Mouse (Mus musculus) neural tube, embryonic 12.5 days (tissue): ENCODE measurements around the gene Robo2. TPM values are rescaled to one million over a fixed set of nuclear protein-coding genes. Genes with fewer than 3 reads are reported as not detected.

Source experiments
- ATAC-seq: fragments of 200-750 bp; cut with Nextera tagmentation; 2 replicates; pipeline ENCODE4 v1.8.0; 2017; ENCODE audit warnings: low read depth, mild to moderate bottlenecking, moderate TSS enrichment, moderate library complexity; ENCODE audit not compliant: low FRiP score
- H3K27ac ChIP-seq: fragments of 300-500 bp; sonication (generic); 2 replicates; pipeline ENCODE4 v1.5.1; 2016
- H3K27me3 ChIP-seq: fragments of 300-500 bp; sonication (generic); replicated peaks from 2 replicates; pipeline ENCODE4 v1.6.1; 2016; ENCODE audit warnings: mild to moderate bottlenecking
- H3K36me3 ChIP-seq: fragments of 300-500 bp; sonication (generic); 2 replicates; pipeline ENCODE4 v1.6.1; 2016; ENCODE audit warnings: mild to moderate bottlenecking
- H3K4me1 ChIP-seq: fragments of 300-500 bp; sonication (generic); 2 replicates; pipeline ENCODE4 v1.6.1; 2016
- H3K4me2 ChIP-seq: fragments of 300-500 bp; sonication (generic); replicated peaks from 2 replicates; pipeline ENCODE4 v1.6.1; 2016; ENCODE audit warnings: mild to moderate bottlenecking
- H3K4me3 ChIP-seq: fragments of 300-500 bp; sonication (generic); 2 replicates; pipeline ENCODE4 v1.5.1; 2016
- H3K9ac ChIP-seq: fragments of 300-500 bp; sonication (generic); 2 replicates; pipeline ENCODE4 v1.6.1; 2016; ENCODE audit warnings: mild to moderate bottlenecking
- H3K9me3 ChIP-seq: fragments of 300-500 bp; sonication (generic); 2 replicates; pipeline ENCODE4 v1.6.1; 2016; ENCODE audit warnings: mild to moderate bottlenecking
- WGBS: fragments of 180-500 bp; shearing (Covaris S2); methylation state at CpG from one replicate; pipeline ENCODE4 v1.1.7; 2016; 5-methylcytosine and 5-hydroxymethylcytosine counted together
- polyA plus RNA-seq: library from polyadenylated mRNA; unstranded; fragments of >200 nt; fragmentation: Nextera tagmentation; extraction: Ambion mirVana; gene quantifications from 2 replicates; pipeline ENCODE4 v1.2.1, GENCODE M21; 2016

Gene Robo2
- polyA plus RNA-seq, 1 experiment from 2014 or later, result 64.0 TPM

DNA sequence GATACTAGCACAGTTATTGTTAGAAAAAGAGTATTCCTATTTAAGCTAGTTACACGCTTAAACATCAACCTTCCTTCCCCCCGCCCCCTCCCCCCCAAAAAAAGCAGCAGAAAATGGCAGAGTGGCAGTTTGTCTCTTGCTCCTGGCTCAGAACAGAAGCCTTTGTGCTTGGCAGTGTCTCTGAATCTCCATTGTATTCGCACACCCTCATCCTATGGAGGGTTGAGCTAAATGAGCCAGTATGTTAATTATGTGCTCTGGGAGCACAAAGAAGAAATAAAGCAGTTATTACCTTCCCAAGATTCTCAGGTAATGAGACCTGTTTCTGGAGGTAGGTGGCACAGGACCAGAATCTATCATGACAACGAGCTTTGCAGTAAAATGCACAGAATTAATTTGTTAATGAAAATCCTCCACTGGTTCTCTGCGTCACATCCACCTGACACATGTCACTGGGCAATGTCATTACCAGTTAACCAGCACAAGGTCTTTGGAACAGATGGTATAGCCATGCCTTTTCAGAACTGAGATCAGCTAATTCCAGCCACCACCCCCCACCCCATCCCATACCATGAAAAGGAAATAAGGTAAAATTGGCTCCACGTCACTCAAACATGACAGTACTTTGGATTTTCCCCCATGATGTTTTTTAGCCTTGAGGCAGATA is 177.1 kb downstream of the Robo2 start:
- H3K27ac ChIP-seq, result no peak overlapping the region
- H3K4me3 ChIP-seq, result no peak overlapping the region
- H3K9me3 ChIP-seq, result no peaks in the 10 kb centered on the region
- WGBS, result 61% methylated on average over 6 of the region's 6 CpGs
- 0 out of 2 replicates have a peak, but pooled peaks have one; percentile 50 for ATAC-seq
- no peak overlapping the region for H3K4me2 ChIP-seq
- peaks cover 3% of the 10 kb centered on the region; the same call in 1 of the 2 replicates for H3K4me1 ChIP-seq
- H3K9ac ChIP-seq, result no peak overlapping the region
- no peaks in the 10 kb centered on the region for H3K27me3 ChIP-seq
- H3K36me3 ChIP-seq, result no peaks in the 10 kb centered on the region

DNA sequence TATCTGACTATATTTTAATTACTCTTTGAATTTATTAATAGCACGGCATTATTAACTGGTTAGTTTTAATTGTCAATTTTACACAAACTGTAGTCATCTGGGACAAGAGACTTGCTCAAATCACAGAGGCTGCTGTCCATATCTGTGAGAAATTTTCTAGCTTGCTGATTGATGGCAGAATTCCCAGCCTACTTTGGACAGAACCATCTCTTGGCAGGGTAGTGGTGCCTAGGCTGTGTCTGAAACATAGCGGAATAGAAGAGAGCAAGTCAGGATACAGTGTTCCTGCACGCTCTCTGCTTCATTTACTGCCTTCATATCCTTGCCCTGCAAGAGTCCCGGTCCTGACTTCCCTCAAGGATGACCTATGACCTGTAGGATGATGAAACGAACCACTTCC is 178.0 kb downstream of the Robo2 start:
- Histone ChIP-seq H3K4me1 (peaks cover 3% of the 10 kb centered on the region; the same call in 1 of the 2 replicates), H3K36me3 (no peaks in the 10 kb centered on the region), H3K4me2 (no peak overlapping the region), H3K27me3 (no peaks in the 10 kb centered on the region), H3K9ac (no peak overlapping the region), H3K9me3 (no peaks in the 10 kb centered on the region), H3K4me3 (no peak overlapping the region), H3K27ac (no peak overlapping the region)
- ATAC-seq, result no peak
- WGBS, result 73% methylated on average over 5 of the region's 5 CpGs

DNA sequence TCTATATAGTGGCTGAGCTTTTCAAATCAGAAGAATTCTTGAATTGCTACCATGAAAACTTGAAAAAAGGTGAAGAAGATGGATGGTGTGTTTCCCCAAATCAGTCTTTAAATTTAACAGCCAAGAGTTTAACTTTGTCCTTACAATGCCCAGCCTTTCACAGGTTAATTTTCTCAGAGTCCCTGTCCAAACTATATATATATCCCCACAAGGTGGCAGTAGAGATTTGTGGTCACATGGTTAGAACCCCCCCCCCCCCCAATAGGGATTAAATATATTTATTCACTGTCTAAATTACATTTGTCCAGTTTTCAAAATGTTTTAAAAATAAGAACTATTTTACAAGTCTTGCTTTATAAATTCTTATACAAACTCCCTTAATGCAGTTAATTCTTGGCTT is 184.3 kb downstream of the Robo2 start:
- Histone ChIP-seq H3K9me3 (no peaks in the 10 kb centered on the region), H3K4me2 (no peak overlapping the region), H3K4me1 (no peaks in the 10 kb centered on the region), H3K27me3 (no peaks in the 10 kb centered on the region), H3K27ac (no peak overlapping the region), H3K9ac (no peak overlapping the region), H3K36me3 (no peaks in the 10 kb centered on the region), H3K4me3 (no peak overlapping the region)
- no peak for ATAC-seq

DNA sequence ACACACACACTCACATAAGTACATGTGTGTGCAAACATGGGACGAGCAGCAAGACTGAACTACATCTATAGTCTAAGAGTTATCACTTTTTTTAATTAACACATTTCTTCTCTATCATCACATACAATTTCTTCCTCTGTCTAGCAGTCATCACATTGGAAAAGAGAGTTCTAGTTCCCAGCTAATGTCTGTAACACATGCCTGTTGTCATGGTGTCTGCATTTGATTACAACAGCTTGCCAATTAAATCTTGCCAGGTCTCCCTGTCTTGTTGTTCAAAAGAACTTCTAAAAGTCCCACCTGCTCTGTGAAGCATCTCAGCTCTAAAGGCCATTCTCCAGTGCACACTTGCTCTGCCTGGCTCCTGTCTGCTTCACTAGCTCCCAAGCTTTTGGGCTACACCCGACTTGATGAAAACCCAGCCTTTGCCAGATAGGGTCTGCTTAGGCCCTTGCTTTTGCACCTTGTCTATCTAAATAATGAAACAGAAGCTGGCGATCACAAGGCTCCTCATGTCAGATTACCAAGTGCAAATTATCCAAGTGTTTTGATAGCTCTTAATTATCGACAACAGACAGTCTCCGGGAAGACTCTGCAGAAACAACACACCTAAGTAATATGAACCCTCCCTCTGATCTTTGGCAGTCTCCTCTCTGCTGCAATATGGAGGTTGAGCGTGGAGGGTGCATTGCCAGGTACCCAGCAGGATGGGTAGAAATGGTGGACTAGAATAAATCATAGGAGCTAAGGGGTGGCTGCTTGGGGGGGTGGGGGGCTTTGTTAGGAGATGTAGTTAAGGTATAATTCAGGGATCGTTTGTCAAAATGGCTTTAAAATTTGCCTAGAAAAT is 186.0 kb downstream of the Robo2 start:
- Histone ChIP-seq H3K9me3 (no peaks in the 10 kb centered on the region), H3K4me2 (no peak overlapping the region), H3K27ac (no peak overlapping the region), H3K4me1 (no peaks in the 10 kb centered on the region), H3K27me3 (no peaks in the 10 kb centered on the region), H3K9ac (no peak overlapping the region), H3K4me3 (no peak overlapping the region), H3K36me3 (no peaks in the 10 kb centered on the region)
- ATAC-seq, result no peak
- 82% methylated on average over 7 of the region's 7 CpGs for WGBS

DNA sequence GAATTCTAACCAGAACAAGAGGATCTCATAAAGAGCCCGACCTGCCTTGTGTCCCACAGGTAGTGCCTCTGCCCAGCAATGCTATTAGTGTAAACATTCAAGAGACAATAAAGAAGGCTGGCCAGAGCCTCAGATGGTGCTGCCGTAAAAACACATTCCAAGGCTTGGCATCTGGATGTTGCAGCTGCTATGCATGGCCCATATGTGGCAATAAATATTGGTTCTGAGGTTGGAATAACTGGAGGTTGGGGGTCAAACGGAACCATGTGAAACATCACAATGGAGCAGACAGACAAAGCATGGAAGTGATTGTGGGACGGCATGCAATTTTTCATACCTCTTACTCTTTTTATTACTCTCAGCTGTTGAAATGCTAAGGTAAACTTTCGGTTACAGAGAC is 189.1 kb downstream of the Robo2 start:
- Histone ChIP-seq H3K9me3 (no peaks in the 10 kb centered on the region), H3K27ac (no peak overlapping the region), H3K4me3 (no peak overlapping the region), H3K27me3 (no peaks in the 10 kb centered on the region), H3K9ac (no peak overlapping the region), H3K4me1 (no peaks in the 10 kb centered on the region), H3K4me2 (no peak overlapping the region), H3K36me3 (no peaks in the 10 kb centered on the region)
- ATAC-seq, result no peak
- WGBS, result 42% methylated on average over 5 of the region's 5 CpGs

DNA sequence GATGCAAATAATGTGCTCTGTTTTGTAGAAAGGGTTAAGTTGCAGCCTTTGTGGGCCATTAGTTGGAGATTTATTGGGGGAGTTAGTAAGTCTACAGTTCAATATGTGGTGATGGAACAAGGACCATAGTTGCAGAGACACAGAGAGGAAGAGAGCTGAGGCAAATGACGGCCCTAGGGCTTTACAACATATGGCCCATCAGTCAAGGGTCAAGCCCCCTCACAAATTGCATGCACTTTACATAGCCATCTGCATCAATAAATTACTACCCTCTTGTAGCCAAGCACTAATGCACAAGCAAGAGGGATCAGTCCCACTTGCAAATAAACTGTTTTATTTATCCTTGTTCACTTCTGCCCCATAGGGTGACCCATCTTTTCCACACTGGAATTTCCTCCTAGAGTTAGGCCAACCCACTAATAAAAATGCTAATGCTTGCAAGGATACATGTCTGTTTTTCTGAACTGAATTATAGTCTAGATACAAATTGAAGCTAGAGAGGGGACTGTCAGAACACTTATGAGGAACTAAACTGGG is 194.7 kb downstream of the Robo2 start:
- H3K36me3 ChIP-seq, result no peaks in the 10 kb centered on the region
- H3K4me1 ChIP-seq, result no peaks in the 10 kb centered on the region
- no peaks in the 10 kb centered on the region for H3K27me3 ChIP-seq
- H3K27ac ChIP-seq, result no peak overlapping the region
- ATAC-seq, result peak; percentile 71; the same call in 1 of the 2 replicates
- WGBS, result 17% methylated on average over 1 of the region's 1 CpGs
- H3K9ac ChIP-seq, result no peak overlapping the region
- H3K4me3 ChIP-seq, result no peak overlapping the region
- H3K4me2 ChIP-seq, result no peak overlapping the region
- H3K9me3 ChIP-seq, result no peaks in the 10 kb centered on the region

DNA sequence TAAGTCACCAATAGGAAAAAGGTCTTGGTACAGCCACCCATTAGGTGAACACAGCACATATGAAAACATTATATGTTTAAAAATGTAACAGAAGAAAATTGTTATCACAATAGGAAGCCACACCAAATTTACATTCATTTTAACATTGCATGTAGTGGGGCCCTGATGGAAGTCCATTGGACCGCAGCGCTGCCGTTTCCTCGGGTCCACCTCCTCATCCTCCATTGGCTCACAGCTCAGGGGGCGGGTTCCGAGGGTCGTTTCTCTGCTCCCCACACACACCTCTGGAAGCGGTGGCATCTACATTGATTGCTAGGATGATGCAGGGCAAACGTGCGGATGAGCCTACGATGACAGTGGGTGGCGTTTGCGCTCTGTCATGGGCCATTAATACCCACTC is 195.8 kb downstream of the Robo2 start:
- Histone ChIP-seq H3K4me1 (no peaks in the 10 kb centered on the region), H3K4me3 (no peak overlapping the region), H3K36me3 (no peaks in the 10 kb centered on the region), H3K27ac (no peak overlapping the region), H3K9ac (no peak overlapping the region), H3K27me3 (no peaks in the 10 kb centered on the region), H3K4me2 (no peak overlapping the region), H3K9me3 (no peaks in the 10 kb centered on the region)
- ATAC-seq, result no peak
- 88% methylated on average over 13 of the region's 13 CpGs for WGBS

DNA sequence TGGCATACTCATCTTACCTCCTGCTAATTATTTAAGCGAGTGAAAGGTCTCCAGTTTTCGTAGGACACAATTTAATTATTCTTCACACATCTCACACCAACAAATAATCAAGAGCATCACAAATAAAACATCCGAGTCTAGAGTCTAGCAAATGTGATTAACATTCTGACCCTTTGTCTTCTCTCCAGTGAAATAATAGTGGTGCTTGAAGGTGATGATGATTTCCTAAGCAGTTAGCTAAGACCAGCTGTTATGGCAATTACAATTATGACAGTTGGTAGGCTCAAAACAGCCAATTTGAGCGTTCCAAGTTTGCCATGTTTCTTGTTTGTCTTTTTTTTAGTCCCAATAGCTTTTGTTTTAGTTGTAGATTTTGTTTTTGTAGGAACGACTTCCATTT is 210.9 kb downstream of the Robo2 start:
- 78% methylated on average over 5 of the region's 5 CpGs for WGBS
- H3K36me3 ChIP-seq, result no peaks in the 10 kb centered on the region

DNA sequence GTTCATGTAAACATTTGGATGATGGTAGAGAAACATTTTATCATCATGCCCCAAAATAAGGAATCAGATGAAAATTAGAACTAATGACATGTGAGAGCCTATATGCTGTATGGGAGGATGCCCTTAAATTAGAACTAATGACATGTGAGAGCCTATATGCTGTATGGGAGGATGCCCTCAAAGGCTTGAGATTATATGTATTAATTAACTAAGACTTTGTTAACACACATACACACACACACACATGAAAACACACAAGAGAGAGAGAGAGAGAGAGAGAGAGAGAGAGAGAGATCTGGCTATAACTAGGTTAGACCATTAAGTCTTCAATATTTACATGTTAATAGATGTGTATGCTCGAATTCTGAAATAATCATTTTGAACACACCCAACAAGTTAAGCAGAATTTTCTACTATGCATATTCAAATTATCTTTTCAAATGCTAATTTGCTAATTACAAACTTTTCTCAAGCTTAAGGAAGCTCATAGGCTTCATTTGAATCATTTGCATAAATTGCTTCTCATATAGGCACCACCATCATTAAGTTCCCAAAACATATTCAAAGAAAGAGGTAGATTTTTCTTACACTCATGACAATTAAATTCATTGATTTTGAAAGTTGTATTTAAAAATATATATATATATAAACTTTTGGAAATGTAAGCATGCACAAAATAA is 211.5 kb downstream of the Robo2 start:
- H3K9me3 ChIP-seq, result no peaks in the 10 kb centered on the region
- WGBS, result 84% methylated on average over 1 of the region's 1 CpGs
- no peak overlapping the region for H3K9ac ChIP-seq
- ATAC-seq, result no peak
- no peaks in the 10 kb centered on the region for H3K4me1 ChIP-seq
- H3K27ac ChIP-seq, result no peak overlapping the region
- no peaks in the 10 kb centered on the region for H3K36me3 ChIP-seq
- H3K4me2 ChIP-seq, result no peak overlapping the region
- H3K27me3 ChIP-seq, result no peaks in the 10 kb centered on the region
- H3K4me3 ChIP-seq, result no peak overlapping the region

More for the DNA sequence above, 210.9 kb downstream of the Robo2 start:
- no peak overlapping the region for H3K9ac ChIP-seq
- H3K4me2 ChIP-seq, result no peak overlapping the region
- no peak overlapping the region for H3K4me3 ChIP-seq
- H3K4me1 ChIP-seq, result no peaks in the 10 kb centered on the region
- no peaks in the 10 kb centered on the region for H3K9me3 ChIP-seq
- H3K27me3 ChIP-seq, result no peaks in the 10 kb centered on the region
- ATAC-seq, result no peak
- H3K27ac ChIP-seq, result no peak overlapping the region

DNA sequence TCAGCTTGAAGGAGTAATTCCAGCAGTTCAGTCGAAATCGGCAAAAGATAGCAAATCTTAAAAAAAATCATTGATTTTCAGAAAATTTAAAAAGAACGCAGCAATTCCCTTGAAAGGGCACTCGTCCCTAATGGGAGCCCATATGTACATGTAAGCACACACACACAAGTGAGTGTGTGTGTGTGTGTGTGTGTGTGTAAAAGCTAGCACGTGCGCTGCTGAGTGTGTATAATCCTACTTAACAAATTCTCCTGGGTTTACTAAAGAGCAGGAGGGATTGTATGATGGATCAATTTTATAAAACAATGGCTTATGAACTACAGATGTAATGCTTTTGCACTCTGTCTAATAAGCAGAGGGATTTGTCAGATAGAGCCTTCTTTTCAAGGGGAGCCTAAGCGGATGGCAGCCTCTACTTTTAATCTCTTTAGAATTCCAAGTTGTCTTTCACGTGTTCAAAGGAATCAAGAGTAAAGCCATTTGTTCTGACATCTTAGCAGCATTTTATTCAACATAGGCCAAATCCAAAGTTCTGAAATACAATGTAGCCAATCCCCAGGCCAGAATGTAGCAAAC is 218.6 kb downstream of the Robo2 start:
- WGBS, result 83% methylated on average over 8 of the region's 8 CpGs
- no peak for ATAC-seq
- no peak overlapping the region for H3K4me3 ChIP-seq
- no peak overlapping the region for H3K4me2 ChIP-seq
- H3K9me3 ChIP-seq, result no peaks in the 10 kb centered on the region
- H3K9ac ChIP-seq, result no peak overlapping the region
- no peak overlapping the region for H3K27ac ChIP-seq
- no peaks in the 10 kb centered on the region for H3K4me1 ChIP-seq
- H3K27me3 ChIP-seq, result no peaks in the 10 kb centered on the region
- H3K36me3 ChIP-seq, result no peaks in the 10 kb centered on the region

DNA sequence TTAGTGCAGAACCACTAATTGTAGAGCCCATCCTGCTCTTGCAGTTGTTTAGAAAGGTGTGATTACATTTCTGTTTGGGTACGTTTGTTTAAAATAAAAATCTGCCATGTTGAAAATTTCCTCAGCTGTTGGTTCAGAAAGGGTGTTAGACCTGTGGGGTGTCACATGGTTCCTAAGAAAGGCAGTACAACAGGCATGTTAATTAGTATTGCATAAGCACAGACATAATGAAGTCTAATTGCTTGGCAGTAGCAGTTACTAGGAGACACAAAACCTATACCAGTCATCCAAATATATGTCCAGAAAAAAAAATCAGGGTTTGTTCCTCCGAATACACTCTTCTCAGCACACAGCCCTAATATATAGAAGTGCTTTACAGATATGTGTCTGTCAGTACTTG is 220.0 kb downstream of the Robo2 start:
- no peak for ATAC-seq
- H3K4me3 ChIP-seq, result no peak overlapping the region
- H3K4me2 ChIP-seq, result no peak overlapping the region
- H3K4me1 ChIP-seq, result no peaks in the 10 kb centered on the region
- H3K36me3 ChIP-seq, result no peaks in the 10 kb centered on the region
- no peaks in the 10 kb centered on the region for H3K27me3 ChIP-seq
- 82% methylated on average over 2 of the region's 2 CpGs for WGBS
- H3K9me3 ChIP-seq, result no peaks in the 10 kb centered on the region
- H3K9ac ChIP-seq, result no peak overlapping the region
- H3K27ac ChIP-seq, result no peak overlapping the region
